Mouse (Mus musculus): ENCODE measurements around the gene Gab1. TPM values are rescaled to one million over a fixed set of nuclear protein-coding genes. Genes with fewer than 3 reads are reported as not detected.

Gab1 gene
- polyA plus RNA-seq, 1 experiment, result 20.1 TPM

GRCm38 (mm10) chr8:80847912-80848311, 32.4 kb downstream of the Gab1 start:
- peak in 1 of 2 experiments; percentile 9 for DNase-seq (ENCODE audit: extremely low spot score in 1 of 2, low spot score in 1 of 2)

DNA sequence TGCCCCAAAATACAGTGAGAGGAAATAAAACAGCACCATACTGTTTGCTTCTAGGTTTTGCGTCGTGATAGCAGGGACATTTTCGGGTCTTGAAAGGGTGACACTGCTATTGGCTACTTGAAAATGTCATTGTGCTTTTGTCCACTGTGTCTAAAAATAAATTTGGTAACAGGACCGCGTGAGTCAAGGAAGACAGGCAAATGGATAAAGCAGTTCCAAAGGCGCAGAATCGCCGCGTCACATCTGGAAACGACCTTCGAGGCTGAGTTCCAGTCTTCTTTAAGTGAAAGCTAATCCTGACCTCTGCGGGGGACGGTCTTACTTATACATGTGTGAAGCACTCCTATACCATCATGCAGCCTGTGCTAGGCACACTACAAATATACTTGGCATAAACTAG, 35.0 kb downstream of the Gab1 start:
- no peak for DNase-seq (ENCODE audit: extremely low spot score in 1 of 2, low spot score in 1 of 2)

DNA sequence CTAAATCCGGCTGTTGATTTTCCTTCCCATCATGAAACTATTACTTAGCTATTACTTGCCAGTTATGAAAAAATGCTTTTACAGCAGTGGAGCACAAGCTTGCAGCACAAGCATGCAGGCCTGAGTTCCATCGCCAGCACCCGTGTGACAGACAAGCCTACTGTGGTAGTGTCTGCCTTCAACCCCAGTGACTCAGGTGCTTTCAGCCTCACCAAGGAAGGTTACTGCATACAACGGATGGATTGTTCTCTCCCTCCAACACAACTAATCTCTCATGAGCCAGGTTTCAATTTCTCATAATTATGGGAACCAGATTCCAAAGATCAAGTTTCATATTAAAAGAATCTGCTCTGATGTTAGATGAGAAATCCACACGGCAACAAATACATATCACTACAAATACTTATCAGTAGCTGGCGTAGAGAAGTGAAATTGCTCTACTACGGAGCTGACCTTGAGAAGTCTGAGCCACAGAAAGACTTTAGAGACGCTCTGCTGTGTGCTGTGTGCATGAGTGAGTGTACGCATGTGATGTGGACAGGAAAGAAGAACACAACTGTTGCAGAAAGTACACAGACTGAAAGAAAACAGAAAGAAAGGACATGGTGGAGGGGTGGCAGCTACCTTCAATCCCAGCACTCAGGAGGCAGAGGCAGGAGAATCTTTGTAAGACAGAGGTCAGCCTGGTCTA, 36.4 kb downstream of the Gab1 start:
- no peak for DNase-seq (ENCODE audit: extremely low spot score in 1 of 2, low spot score in 1 of 2)

GRCm38 (mm10) chr8:80842514-80842913, 37.8 kb downstream of the Gab1 start:
- DNase-seq (ENCODE audit: extremely low spot score in 1 of 2, low spot score in 1 of 2), result no peak

GRCm38 (mm10) chr8:80840090-80840489, 40.2 kb downstream of the Gab1 start:
- DNase-seq (ENCODE audit: extremely low spot score in 1 of 2, low spot score in 1 of 2), result no peak

GRCm38 (mm10) chr8:80838199-80838598, 42.1 kb downstream of the Gab1 start:
- DNase-seq (ENCODE audit: extremely low spot score in 1 of 2, low spot score in 1 of 2), result no peak

DNA sequence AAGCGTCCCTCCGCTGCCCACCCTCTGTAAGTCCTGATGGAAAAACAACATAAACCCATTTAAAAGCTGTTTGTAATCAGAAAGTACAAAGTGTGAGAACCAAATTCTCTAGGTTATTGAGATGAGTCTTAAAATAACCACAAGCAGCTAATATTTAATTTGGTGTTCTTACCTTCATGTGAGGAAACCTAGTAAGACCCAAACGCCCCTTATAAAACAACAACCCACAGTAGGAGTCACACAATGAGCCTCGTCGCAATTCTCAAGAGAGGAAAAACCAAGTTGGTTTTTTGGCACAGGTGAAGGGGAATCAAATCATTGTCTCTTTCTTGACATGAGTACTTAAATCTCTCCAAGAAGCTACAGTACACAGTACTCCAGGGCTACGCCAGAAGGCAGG, 44.9 kb downstream of the Gab1 start:
- DNase-seq (ENCODE audit: extremely low spot score in 1 of 2, low spot score in 1 of 2), result no peak

- no peak for DNase-seq (ENCODE audit: extremely low spot score in 1 of 2, low spot score in 1 of 2)
These were observed 45.9 kb downstream of the Gab1 start for GRCm38 (mm10) chr8:80834443-80834842.

DNA sequence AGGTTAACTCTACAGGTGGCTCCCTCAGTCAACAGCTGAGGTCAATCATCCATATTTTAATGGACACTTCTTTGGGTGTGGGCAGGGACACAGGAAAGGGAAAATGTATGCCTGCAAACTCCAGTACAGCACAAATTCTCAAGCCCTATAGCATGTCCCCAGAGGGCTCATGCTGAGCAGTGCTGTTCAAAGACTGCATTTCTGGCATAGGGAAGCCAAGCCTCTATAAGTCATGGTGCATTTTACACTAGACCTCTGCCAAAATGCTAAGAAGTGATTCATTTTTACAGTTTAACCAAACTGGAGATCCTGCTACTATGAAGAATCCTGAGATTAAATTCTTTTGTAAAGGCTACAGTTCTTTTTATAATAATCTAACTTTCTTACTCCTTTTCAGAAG, 47.8 kb downstream of the Gab1 start:
- no peak for DNase-seq (ENCODE audit: extremely low spot score in 1 of 2, low spot score in 1 of 2)

- no peak for DNase-seq (ENCODE audit: extremely low spot score in 1 of 2, low spot score in 1 of 2)
These were observed 48.3 kb downstream of the Gab1 start for GRCm38 (mm10) chr8:80831876-80832524.

DNA sequence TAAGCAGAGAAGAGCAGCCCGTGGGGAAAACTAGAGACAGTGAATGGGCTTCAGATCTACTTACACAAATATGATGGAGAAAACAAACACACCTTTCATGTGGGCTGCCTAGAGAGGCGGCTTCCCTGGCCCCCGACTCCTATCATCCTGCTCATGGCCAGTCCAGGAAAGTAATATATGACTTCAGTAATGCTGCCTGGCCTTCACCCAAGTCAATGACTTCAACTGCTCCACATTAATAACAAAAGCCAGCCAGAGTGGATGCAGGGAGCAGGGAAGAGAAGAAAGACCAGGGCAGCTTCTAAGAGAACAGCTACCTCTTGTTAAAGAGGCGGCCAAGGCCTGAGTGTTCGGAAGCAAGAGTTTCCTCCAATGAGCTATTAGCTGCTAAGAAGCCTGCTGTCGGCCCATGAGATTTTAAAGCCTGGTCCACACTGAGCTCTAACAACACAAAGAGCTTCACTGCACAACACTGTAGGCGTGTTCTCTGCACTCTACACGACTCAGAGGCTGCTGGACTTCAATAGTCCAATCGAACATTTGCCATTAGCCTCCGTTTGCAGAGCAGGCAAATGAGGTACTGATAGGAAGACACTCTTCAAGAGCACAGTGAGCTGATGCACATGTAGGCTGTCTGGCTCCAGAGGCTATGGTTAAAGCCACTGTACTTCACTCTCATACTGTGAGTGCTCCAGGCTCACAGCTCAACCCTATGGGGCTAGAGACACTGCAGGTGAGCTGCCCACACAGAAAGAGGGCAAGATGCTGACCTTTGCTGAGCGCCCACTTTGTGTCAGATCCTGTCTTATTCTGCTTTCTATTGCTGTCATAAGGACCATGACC, 49.4 kb downstream of the Gab1 start:
- DNase-seq (ENCODE audit: extremely low spot score in 1 of 2, low spot score in 1 of 2), result no peak

DNA sequence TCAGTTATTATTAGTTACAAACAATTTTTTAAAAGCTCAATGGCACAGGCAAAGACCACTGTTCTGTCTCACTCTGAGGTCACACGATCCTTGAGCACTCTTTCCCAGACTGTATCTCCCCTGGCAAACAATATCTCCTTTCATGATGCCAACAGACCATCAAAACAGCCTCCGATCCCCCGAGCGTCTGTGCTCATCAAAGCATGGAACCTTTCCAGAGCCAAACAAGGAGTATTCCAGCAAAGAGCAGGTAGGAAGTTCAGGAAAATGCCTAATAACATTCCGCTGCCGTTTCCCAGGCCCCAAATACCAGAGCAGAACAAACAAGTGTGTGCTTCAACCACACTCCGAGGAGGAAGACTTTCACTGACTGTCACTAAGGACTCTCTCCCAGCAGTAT, 50.2 kb downstream of the Gab1 start:
- no peak for DNase-seq (ENCODE audit: extremely low spot score in 1 of 2, low spot score in 1 of 2)

GRCm38 (mm10) chr8:80826996-80827395, 53.3 kb downstream of the Gab1 start:
- DNase-seq (ENCODE audit: extremely low spot score in 1 of 2, low spot score in 1 of 2), result no peak

GRCm38 (mm10) chr8:80825136-80825535, 55.2 kb downstream of the Gab1 start:
- no peak for DNase-seq (ENCODE audit: extremely low spot score in 1 of 2, low spot score in 1 of 2)

DNA sequence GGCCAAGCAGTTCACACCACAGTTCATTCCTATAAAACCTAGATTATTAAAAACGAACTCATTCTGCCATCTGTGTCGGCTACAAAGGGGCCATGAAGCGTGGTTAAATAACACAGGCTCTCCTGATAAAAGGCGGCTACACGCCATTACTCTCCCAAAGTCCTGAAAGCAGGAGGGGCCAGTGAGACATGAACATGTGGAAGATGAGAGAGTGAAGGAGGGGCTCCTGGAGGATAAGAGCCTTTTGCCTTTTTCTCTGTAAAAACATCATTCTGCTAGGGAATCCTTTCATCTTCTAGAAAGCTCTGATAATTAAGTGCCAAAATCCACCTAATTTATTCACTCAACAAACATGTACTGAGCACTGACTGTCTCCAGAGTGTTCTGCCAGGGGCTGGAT, 55.9 kb downstream of the Gab1 start:
- DNase-seq (ENCODE audit: extremely low spot score in 1 of 2, low spot score in 1 of 2), result no peak

- no peak for DNase-seq (ENCODE audit: extremely low spot score in 1 of 2, low spot score in 1 of 2)
These were observed 57.1 kb downstream of the Gab1 start for GRCm38 (mm10) chr8:80823250-80823649.

GRCm38 (mm10) chr8:80821367-80822225, 58.7 kb downstream of the Gab1 start:
- no peak for DNase-seq (ENCODE audit: extremely low spot score in 1 of 2, low spot score in 1 of 2)

- no peak for DNase-seq (ENCODE audit: extremely low spot score in 1 of 2, low spot score in 1 of 2)
These were observed 61.3 kb downstream of the Gab1 start for GRCm38 (mm10) chr8:80818978-80819377.

DNA sequence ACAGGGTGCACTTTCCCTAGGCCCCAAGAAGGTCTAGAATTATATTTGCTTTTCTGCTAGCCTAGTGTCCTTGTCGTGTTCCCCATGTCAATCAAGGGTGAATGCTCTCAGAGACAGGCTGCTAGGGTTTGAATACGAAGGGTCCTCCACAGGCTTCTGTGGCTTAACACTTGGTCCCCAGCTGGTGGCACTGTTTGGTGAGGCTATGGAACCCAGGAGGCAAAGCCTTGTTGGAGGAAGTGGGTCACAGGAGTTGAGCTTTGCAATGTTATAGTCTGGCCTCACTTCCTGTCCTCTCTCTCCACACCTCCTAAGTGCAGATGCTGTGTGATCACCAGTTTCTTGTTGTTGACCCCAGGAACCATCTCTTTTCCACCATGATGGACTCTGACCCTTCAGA, 63.3 kb downstream of the Gab1 start:
- no peak for DNase-seq (ENCODE audit: extremely low spot score in 1 of 2, low spot score in 1 of 2)

DNA sequence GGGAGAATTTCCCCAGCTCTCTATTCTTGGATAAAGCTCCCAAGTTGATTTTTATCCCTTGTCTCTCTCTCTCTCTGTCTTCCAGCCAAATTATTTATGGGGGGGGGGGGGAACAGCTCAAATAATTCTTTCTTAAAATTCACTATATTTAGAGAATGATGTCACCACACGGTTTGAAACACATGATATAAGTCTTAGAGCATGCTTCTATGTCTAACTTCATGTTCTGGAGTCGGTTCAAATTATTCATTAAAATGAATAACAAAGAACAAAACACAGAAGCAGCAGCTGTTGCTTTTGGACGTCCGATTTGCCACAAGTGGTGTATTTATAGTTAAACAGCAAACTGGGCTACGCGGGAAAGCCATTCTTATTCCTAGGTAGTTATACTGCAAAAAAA, 65.1 kb downstream of the Gab1 start:
- no peak for DNase-seq (ENCODE audit: extremely low spot score in 1 of 2, low spot score in 1 of 2)
